Mouse (Mus musculus) lung, postnatal 0 days (tissue): Measurements from ENCODE around the gene Zfp341. TPM values are rescaled to one million over a fixed set of nuclear protein-coding genes. Genes with fewer than 3 reads are reported as not detected.
A peak's percentile ranks its signal among the peaks of the same experiment; 100 is the strongest.

Experiments used
- ATAC-seq: fragments of 200-750 bp; cut with Nextera tagmentation; 2 replicates; pipeline ENCODE4 v1.8.0; 2017; ENCODE audit warnings: moderate library complexity
- DNase-seq: peaks from one replicate; pipeline ENCODE4 v3.0.0-alpha.2; 2016; ENCODE audit warnings: low spot score
- H3K27ac ChIP-seq: fragments of 300-500 bp; sonication (generic); 2 replicates; pipeline ENCODE4 v1.5.1; 2014; ENCODE audit warnings: antibody characterized with exemption, mild to moderate bottlenecking, low read length, mixed read lengths
- H3K27me3 ChIP-seq: fragments of 300-500 bp; sonication (generic); replicated peaks from 2 replicates; pipeline ENCODE4 v1.6.1; 2014; ENCODE audit warnings: low read length, mixed read lengths; ENCODE audit not compliant: insufficient read depth
- H3K36me3 ChIP-seq: fragments of 300-500 bp; sonication (generic); 2 replicates; pipeline ENCODE4 v1.6.1; 2014; ENCODE audit warnings: low read length, mixed read lengths; ENCODE audit not compliant: insufficient read depth
- H3K4me1 ChIP-seq: fragments of 300-500 bp; sonication (generic); 2 replicates; pipeline ENCODE4 v1.6.1; 2014; ENCODE audit warnings: antibody characterized with exemption, low read depth, low read length, mixed read lengths; ENCODE audit not compliant: insufficient read depth
- H3K4me2 ChIP-seq: fragments of 300-500 bp; sonication (generic); replicated peaks from 2 replicates; pipeline ENCODE4 v1.6.1; 2014; ENCODE audit warnings: low read depth, mild to moderate bottlenecking, low read length, moderate library complexity, mixed read lengths
- H3K4me3 ChIP-seq: fragments of 300-500 bp; sonication (generic); 2 replicates; pipeline ENCODE4 v1.5.1; 2014; ENCODE audit warnings: low read depth, low read length
- H3K9ac ChIP-seq: fragments of 300-500 bp; sonication (generic); replicated peaks from 2 replicates; pipeline ENCODE4 v1.6.1; 2014; ENCODE audit warnings: low read depth, mild to moderate bottlenecking
- H3K9me3 ChIP-seq: fragments of 300-500 bp; sonication (generic); 2 replicates; pipeline ENCODE4 v1.6.1; 2016; ENCODE audit warnings: low read length, mixed read lengths
- CTCF ChIP-seq: IDR thresholded peaks from 2 replicates; pipeline ENCODE4 v1.5.1; 2016; ENCODE audit warnings: antibody characterized with exemption, mild to moderate bottlenecking
- EP300 ChIP-seq: IDR thresholded peaks from 2 replicates; pipeline ENCODE4 v1.6.1; 2016; ENCODE audit warnings: antibody characterized with exemption, mild to moderate bottlenecking, control low read depth
- WGBS: fragments of 180-500 bp; shearing (Covaris S2); extraction: QIAGEN DNeasy Blood & Tissue Kit; methylation state at CpG from one replicate; pipeline ENCODE4 v1.1.7; 2014; 5-methylcytosine and 5-hydroxymethylcytosine counted together
- polyA plus RNA-seq: library from polyadenylated mRNA; unstranded; fragments of >200 nt; fragmentation: Nextera tagmentation; extraction: Ambion mirVana; gene quantifications from 2 replicates; pipeline ENCODE4 v1.2.1, GENCODE M21; 2015

The Zfp341 gene
- polyA plus RNA-seq, 1 experiment from 2014 or later: 0.76 TPM

DNA sequence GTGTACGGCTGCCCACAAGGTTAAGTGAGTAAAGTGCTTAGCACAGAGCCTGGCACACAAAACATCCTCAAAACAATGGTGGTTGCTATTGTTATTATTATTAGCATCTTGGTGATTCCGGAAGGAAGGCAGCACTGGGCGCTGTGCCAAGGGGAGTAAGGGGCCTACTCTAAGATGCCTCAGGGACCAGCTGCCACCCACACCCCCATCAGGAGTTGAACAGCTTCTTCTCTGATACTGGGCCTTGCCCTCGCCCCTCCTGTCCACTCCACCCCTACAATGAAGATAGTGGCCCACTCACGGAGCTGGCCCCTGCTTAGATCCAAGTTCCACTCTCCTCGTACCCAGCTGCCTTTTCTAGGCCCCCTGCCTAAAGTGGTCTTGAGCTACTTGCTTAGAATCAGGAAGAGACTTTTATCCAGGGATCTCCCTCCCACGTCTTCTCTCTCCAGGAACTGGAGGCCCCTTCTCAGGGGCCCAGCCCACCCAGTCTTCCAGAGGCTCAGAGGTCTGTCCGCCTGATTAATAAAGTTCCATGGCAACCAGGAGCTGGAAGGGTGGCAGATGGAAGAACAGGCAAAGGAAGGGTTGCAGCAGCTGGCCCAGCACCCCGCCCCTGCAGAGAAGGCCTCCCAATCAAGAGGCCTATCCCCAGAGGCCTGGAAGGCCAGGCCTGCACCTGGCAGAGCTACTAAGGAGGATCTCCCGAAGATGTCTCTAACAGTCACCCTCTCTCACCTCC is 44.6 kb upstream of the Zfp341 start:
- Histone ChIP-seq H3K27me3 (no peaks in the 10 kb centered on the region), H3K36me3 (no peaks in the 10 kb centered on the region), H3K4me3 (peak overlapping the region; percentile 73), H3K27ac (peak overlapping the region; percentile 77), H3K9ac (0 out of 2 replicates have a peak overlapping the region, but pooled peaks have one; percentile 23), H3K4me1 (peaks cover 9% of the 10 kb centered on the region), H3K9me3 (no peaks in the 10 kb centered on the region), H3K4me2 (peak overlapping the region; percentile 93)
- ATAC-seq (no peak), DNase-seq (peak; percentile 35)
- 13% methylated on average over 10 of the region's 10 CpGs for WGBS
- TF ChIP-seq EP300: no peak
- TF ChIP-seq CTCF: no peak

DNA sequence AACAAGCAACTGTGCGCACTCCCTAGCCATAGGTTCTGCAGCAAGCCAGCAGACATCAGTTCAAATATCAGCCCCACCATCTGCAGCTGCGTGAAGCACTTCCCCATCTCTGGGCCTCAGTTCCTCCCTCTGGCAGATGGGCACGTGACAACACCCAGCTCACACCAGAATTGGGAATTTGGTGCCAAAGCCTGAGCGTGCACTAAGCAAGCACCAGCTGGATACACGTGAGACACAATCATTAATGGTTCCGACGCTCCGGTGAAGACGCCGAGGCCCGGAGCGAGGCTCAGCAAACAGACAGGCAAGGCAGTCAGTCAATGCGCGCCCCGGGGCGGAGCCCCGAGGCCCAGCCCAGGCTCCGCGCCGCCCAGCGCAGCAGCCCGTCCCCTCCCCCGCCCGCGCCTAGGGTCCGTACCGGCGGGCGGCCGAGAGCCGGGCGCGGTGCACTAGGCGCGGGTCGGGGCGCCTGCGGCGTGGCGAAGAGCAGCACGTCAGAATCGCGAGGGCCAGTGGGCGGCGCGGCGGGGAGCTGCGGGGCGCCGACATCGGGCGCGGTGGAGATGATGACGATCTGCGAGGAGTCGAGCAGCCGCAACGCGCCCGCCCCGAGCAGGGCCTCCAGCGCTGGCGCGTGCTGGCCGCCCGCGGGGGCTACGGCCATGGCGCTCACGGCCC is 43.9 kb upstream of the Zfp341 start:
- Histone ChIP-seq H3K4me3 (peak overlapping the region; percentile 73), H3K4me2 (peak overlapping the region; percentile 93), H3K9me3 (no peaks in the 10 kb centered on the region), H3K27ac (peak overlapping the region; percentile 77), H3K9ac (0 out of 2 replicates have a peak overlapping the region, but pooled peaks have one; percentile 23), H3K4me1 (peaks cover 9% of the 10 kb centered on the region), H3K27me3 (no peaks in the 10 kb centered on the region), H3K36me3 (no peaks in the 10 kb centered on the region)
- WGBS: under 1% methylated on average over 37 of the region's 70 CpGs
- DNase-seq: peak; percentile 60
- peak; percentile 61 for ATAC-seq
- TF ChIP-seq CTCF: no peak

DNA sequence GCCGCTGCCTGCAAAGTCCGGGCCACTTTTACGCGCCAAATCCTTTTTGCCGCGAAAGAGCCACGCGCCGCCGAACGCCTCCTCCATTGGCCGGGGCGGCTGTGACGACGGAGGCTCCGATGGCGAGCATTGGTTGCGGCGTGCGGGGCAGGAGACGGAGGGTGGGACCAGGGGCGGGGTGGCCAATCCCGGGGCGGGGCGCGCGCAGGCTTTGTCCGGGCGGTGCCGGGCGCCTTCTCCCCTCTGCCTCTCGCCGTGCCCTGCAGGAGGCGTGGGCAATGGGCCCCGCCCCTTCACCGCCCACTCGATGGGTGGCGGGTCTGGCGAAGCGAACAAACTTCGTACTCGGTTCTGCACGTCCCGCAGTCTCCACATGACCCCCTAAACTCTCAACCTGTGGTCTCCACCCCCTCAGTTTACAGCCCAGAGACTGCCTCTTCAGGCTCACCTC is 43.2 kb upstream of the Zfp341 start, which contains the start of gene E2f1:
E2f1 (minus strand) TSS at position 57 of the 451 bp plus-strand sequence.
- H3K36me3 ChIP-seq: no peaks in the 10 kb centered on the region
- DNase-seq (peak; percentile 97), ATAC-seq (peak; percentile 98)
- peak within 1 kb of the TSS; percentile 93 for H3K4me2 ChIP-seq
- peak within 1 kb of the TSS; percentile 73 for H3K4me3 ChIP-seq
- H3K27ac ChIP-seq: peak within 1 kb of the TSS; percentile 77
- H3K4me1 ChIP-seq: peaks cover 9% of the 10 kb centered on the region
- no peaks in the 10 kb centered on the region for H3K27me3 ChIP-seq
- H3K9me3 ChIP-seq: no peaks in the 10 kb centered on the region
- 0% methylated on average over 38 of the region's 44 CpGs for WGBS
- H3K9ac ChIP-seq: peak within 1 kb of the TSS; percentile 23; the same call in 1 of the 2 replicates
- no peak for TF ChIP-seq EP300
- TF ChIP-seq CTCF: peak; percentile 43

DNA sequence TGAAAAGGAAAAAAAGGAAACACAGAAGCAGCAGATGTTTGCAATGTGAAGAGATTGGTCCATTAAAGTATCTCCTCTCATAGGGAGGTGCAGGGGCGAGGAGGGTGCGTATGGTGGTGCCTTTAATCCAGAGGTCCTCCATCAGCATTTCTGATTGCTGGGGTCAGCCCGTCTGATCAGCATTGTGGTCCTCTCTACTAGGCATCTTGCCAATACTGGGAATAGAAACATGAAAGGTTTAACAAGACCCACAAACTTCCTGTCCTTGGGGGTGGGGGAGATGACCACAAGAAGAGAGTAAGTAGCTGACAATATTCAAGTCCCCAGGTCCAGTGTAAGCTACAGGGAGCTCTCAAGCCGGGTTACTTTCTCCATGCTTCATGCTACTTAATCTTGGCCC is 42.4 kb upstream of the Zfp341 start:
- WGBS: 39% methylated on average over 4 of the region's 4 CpGs
- ATAC-seq: no peak
- Histone ChIP-seq H3K27me3 (no peaks in the 10 kb centered on the region), H3K9me3 (no peaks in the 10 kb centered on the region), H3K4me1 (peaks cover 9% of the 10 kb centered on the region), H3K4me3 (no peak overlapping the region), H3K36me3 (no peaks in the 10 kb centered on the region), H3K27ac (no peak overlapping the region), H3K4me2 (no peak overlapping the region), H3K9ac (no peak overlapping the region)
- TF ChIP-seq EP300 (no peak), CTCF (no peak)
- DNase-seq: no peak

DNA sequence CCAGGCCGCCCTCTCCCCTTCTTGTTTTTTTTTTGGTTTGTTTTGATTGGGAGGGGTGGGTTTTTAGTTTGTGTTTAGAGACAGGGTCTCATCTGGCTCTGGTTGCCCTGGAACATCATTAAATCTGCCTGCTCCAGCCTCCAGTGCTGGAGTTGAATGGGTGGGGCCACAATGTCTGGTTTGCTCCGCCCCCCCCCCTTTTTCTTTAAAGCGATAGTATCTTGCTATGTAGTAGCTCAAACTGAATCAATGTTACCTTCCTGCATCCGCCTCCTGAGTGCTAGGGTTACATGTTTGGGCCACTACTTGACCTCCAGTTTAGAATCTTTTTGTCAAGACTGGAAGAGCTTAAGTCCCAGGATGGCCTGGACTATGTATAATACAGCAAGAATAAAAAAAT is 41.8 kb upstream of the Zfp341 start:
- Histone ChIP-seq H3K27me3 (no peaks in the 10 kb centered on the region), H3K4me1 (peaks cover 9% of the 10 kb centered on the region), H3K9me3 (no peaks in the 10 kb centered on the region), H3K27ac (no peak overlapping the region), H3K9ac (no peak overlapping the region), H3K4me2 (no peak overlapping the region), H3K4me3 (no peak overlapping the region), H3K36me3 (no peaks in the 10 kb centered on the region)
- 83% methylated on average over 4 of the region's 4 CpGs for WGBS
- no peak for ATAC-seq
- no peak for DNase-seq
- TF ChIP-seq CTCF: no peak
- TF ChIP-seq EP300: no peak

DNA sequence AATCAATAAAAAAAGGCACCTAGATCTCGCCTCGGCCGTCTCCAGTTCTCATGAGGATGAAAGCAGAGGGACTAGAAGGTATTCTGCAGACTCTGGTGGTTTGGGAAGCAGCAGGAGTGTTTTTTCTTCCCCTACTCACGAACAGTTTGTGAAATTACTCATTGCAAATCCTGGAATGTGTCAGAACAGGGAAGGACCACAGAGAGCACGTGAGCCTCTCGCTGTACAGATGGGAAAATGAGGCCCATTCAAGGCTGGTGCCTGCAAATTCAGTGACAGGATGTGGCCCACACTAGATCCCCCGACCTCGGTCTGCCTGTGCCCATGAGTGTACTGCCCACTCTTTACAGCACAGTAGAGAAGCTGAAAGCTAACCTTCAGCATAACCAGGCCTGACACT is 41.1 kb upstream of the Zfp341 start:
- ATAC-seq (no peak), DNase-seq (no peak)
- H3K4me3 ChIP-seq: no peak overlapping the region
- no peaks in the 10 kb centered on the region for H3K27me3 ChIP-seq
- no peaks in the 10 kb centered on the region for H3K36me3 ChIP-seq
- no peak overlapping the region for H3K9ac ChIP-seq
- no peak overlapping the region for H3K27ac ChIP-seq
- no peaks in the 10 kb centered on the region for H3K9me3 ChIP-seq
- H3K4me1 ChIP-seq: peaks cover 9% of the 10 kb centered on the region
- no peak for TF ChIP-seq EP300
- no peak for TF ChIP-seq CTCF
- 57% methylated on average over 8 of the region's 8 CpGs for WGBS
- no peak overlapping the region for H3K4me2 ChIP-seq
